Mouse (Mus musculus) stomach, postnatal 0 days (tissue): ENCODE measurements around the gene Qrfp.

Source experiments
- CTCF ChIP-seq: IDR thresholded peaks from 2 replicates; pipeline ENCODE4 v1.5.1; 2016; ENCODE audit warnings: antibody characterized with exemption, low read depth, mild to moderate bottlenecking, moderate library complexity
- EP300 ChIP-seq: optimal IDR thresholded peaks from 2 replicates; pipeline ENCODE3; 2016; ENCODE audit warnings: antibody characterized with exemption

DNA sequence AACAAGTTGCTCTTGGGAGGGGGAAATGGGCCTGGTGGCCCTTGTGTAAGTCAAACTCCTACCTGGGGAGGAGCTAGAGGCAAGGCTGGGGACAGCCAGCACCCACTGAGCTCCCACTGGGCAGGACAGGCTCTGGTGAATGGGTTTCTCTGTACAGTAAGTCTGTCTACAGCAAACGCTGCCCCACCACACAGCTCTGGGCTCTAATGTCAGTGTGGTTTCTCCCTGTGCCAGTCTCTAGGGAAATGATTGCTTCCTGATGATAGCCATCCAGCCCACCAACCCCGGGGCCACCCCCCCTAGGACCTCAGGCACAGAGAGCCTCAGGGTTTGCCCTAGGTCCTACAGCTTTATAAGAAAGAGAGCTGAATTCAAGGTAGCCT lies 1.0 kb downstream of the Qrfp start:
- TF ChIP-seq CTCF (no peak), EP300 (no peak)
